Mouse (Mus musculus) kidney, embryonic 14.5 days (tissue): ENCODE measurements around the gene Xpo6. TPM values are rescaled to one million over a fixed set of nuclear protein-coding genes. Genes with fewer than 3 reads are reported as not detected.

Experiments used
- ATAC-seq: fragments of 200-750 bp; cut with Nextera tagmentation; 2 replicates; pipeline ENCODE4 v1.8.0; 2017; ENCODE audit warnings: moderate number of reproducible peaks, mild to moderate bottlenecking, moderate TSS enrichment, moderate library complexity; ENCODE audit not compliant: low FRiP score, low TSS enrichment
- H3K27ac ChIP-seq: fragments of 300-500 bp; sonication (generic); 2 replicates; pipeline ENCODE4 v1.5.1; 2014; ENCODE audit warnings: low read depth, mild to moderate bottlenecking, low read length, moderate library complexity, mixed read lengths
- H3K27me3 ChIP-seq: fragments of 300-500 bp; sonication (generic); 2 replicates; pipeline ENCODE4 v1.6.1; 2014; ENCODE audit warnings: mild to moderate bottlenecking, low read length; ENCODE audit not compliant: control insufficient read depth, insufficient read depth
- H3K36me3 ChIP-seq: fragments of 300-500 bp; sonication (generic); 2 replicates; pipeline ENCODE4 v1.6.1; 2014; ENCODE audit warnings: low read length, mixed read lengths; ENCODE audit not compliant: control insufficient read depth, insufficient read depth
- H3K4me1 ChIP-seq: fragments of 300-500 bp; sonication (generic); 2 replicates; pipeline ENCODE4 v1.6.1; 2014; ENCODE audit warnings: low read length, mixed read lengths; ENCODE audit not compliant: control insufficient read depth, insufficient read depth
- H3K4me2 ChIP-seq: fragments of 300-500 bp; sonication (generic); replicated peaks from 2 replicates; pipeline ENCODE4 v1.6.1; 2014; ENCODE audit warnings: low read depth, mild to moderate bottlenecking, low read length
- H3K4me3 ChIP-seq: fragments of 300-500 bp; sonication (generic); 2 replicates; pipeline ENCODE4 v1.5.1; 2014; ENCODE audit warnings: mild to moderate bottlenecking, low read length
- H3K9ac ChIP-seq: fragments of 300-500 bp; sonication (generic); 2 replicates; pipeline ENCODE4 v1.6.1; 2014; ENCODE audit warnings: low read depth, mild to moderate bottlenecking, low read length, moderate library complexity
- H3K9me3 ChIP-seq: fragments of 300-500 bp; sonication (generic); 2 replicates; pipeline ENCODE4 v1.6.1; 2016; ENCODE audit warnings: low read length; ENCODE audit not compliant: control insufficient read depth
- WGBS: fragments of 180-500 bp; shearing (Covaris S2); extraction: QIAGEN DNeasy Blood & Tissue Kit; methylation state at CpG from one replicate; pipeline ENCODE4 v1.1.7; 2014; 5-methylcytosine and 5-hydroxymethylcytosine counted together
- polyA plus RNA-seq: library from polyadenylated mRNA; unstranded; fragments of >200 nt; fragmentation: Nextera tagmentation; extraction: Ambion mirVana; gene quantifications from 2 replicates; pipeline ENCODE4 v1.2.1, GENCODE M21; 2014

Gene Xpo6
- polyA plus RNA-seq, 1 experiment from 2014 or later = 77.9 TPM

GRCm38 (mm10) chr7:126181487-126181886, 18.8 kb downstream of the Xpo6 start:
- Histone ChIP-seq H3K4me1 (peaks cover 15% of the 10 kb centered on the region), H3K9me3 (no peaks in the 10 kb centered on the region), H3K36me3 (no peaks in the 10 kb centered on the region), H3K9ac (no peak overlapping the region), H3K4me2 (no peak overlapping the region), H3K27ac (no peak overlapping the region), H3K27me3 (no peaks in the 10 kb centered on the region), H3K4me3 (no peak overlapping the region)
- no peak for ATAC-seq

GRCm38 (mm10) chr7:126180956-126181355, 19.3 kb downstream of the Xpo6 start:
- 34% methylated on average over 3 of the region's 3 CpGs for WGBS
- H3K27ac ChIP-seq = no peak overlapping the region
- no peak overlapping the region for H3K9ac ChIP-seq
- ATAC-seq = no peak
- no peak overlapping the region for H3K4me3 ChIP-seq
- no peaks in the 10 kb centered on the region for H3K9me3 ChIP-seq
- H3K4me1 ChIP-seq = peaks cover 15% of the 10 kb centered on the region
- H3K27me3 ChIP-seq = no peaks in the 10 kb centered on the region
- H3K4me2 ChIP-seq = no peak overlapping the region
- H3K36me3 ChIP-seq = no peaks in the 10 kb centered on the region

- no peak for ATAC-seq
Measured at GRCm38 (mm10) chr7:126178804-126179203, 21.5 kb downstream of the Xpo6 start.

GRCm38 (mm10) chr7:126175999-126176398, 24.3 kb downstream of the Xpo6 start:
- Histone ChIP-seq H3K4me1 (peaks cover 5% of the 10 kb centered on the region), H3K36me3 (peaks cover 12% of the 10 kb centered on the region; the same call in 1 of the 2 replicates), H3K4me3 (no peak overlapping the region), H3K9me3 (no peaks in the 10 kb centered on the region), H3K4me2 (no peak overlapping the region), H3K27me3 (no peaks in the 10 kb centered on the region), H3K27ac (no peak overlapping the region), H3K9ac (no peak overlapping the region)
- no peak for ATAC-seq
- WGBS = 95% methylated on average over 12 of the region's 12 CpGs

More at GRCm38 (mm10) chr7:126178804-126179203, 21.5 kb downstream of the Xpo6 start:
- Histone ChIP-seq H3K27ac (no peak overlapping the region), H3K9me3 (no peaks in the 10 kb centered on the region), H3K4me1 (peaks cover 15% of the 10 kb centered on the region), H3K9ac (no peak overlapping the region), H3K4me2 (no peak overlapping the region), H3K36me3 (no peaks in the 10 kb centered on the region), H3K27me3 (no peaks in the 10 kb centered on the region), H3K4me3 (no peak overlapping the region)

GRCm38 (mm10) chr7:126175456-126175855, 24.8 kb downstream of the Xpo6 start:
- WGBS = 84% methylated on average over 7 of the region's 7 CpGs
- H3K27me3 ChIP-seq = no peaks in the 10 kb centered on the region
- no peak overlapping the region for H3K9ac ChIP-seq
- H3K4me3 ChIP-seq = no peak overlapping the region
- H3K4me2 ChIP-seq = no peak overlapping the region
- no peak for ATAC-seq
- no peak overlapping the region for H3K27ac ChIP-seq
- H3K4me1 ChIP-seq = peaks cover 3% of the 10 kb centered on the region; the same call in 1 of the 2 replicates
- no peaks in the 10 kb centered on the region for H3K9me3 ChIP-seq
- peaks cover 17% of the 10 kb centered on the region for H3K36me3 ChIP-seq

GRCm38 (mm10) chr7:126174863-126175262, 25.4 kb downstream of the Xpo6 start:
- H3K27me3 ChIP-seq = no peaks in the 10 kb centered on the region
- peaks cover 19% of the 10 kb centered on the region for H3K36me3 ChIP-seq
- WGBS = 88% methylated on average over 2 of the region's 2 CpGs
- no peak for ATAC-seq
- no peak overlapping the region for H3K4me2 ChIP-seq
- H3K9me3 ChIP-seq = no peaks in the 10 kb centered on the region
- no peak overlapping the region for H3K27ac ChIP-seq
- H3K9ac ChIP-seq = no peak overlapping the region
- H3K4me1 ChIP-seq = peaks cover 2% of the 10 kb centered on the region; the same call in 1 of the 2 replicates
- H3K4me3 ChIP-seq = no peak overlapping the region

GRCm38 (mm10) chr7:126172001-126172400, 28.3 kb downstream of the Xpo6 start:
- Histone ChIP-seq H3K27me3 (no peaks in the 10 kb centered on the region), H3K9ac (no peak overlapping the region), H3K9me3 (no peaks in the 10 kb centered on the region), H3K4me3 (no peak overlapping the region), H3K4me1 (no peaks in the 10 kb centered on the region), H3K27ac (no peak overlapping the region), H3K36me3 (peaks cover 33% of the 10 kb centered on the region), H3K4me2 (no peak overlapping the region)
- WGBS = 86% methylated on average over 3 of the region's 3 CpGs
- ATAC-seq = no peak

GRCm38 (mm10) chr7:126168584-126168983, 31.7 kb downstream of the Xpo6 start:
- no peak overlapping the region for H3K27ac ChIP-seq
- H3K36me3 ChIP-seq = peaks cover 52% of the 10 kb centered on the region
- no peaks in the 10 kb centered on the region for H3K4me1 ChIP-seq
- no peak overlapping the region for H3K4me3 ChIP-seq
- H3K9me3 ChIP-seq = no peaks in the 10 kb centered on the region
- no peak overlapping the region for H3K4me2 ChIP-seq
- H3K27me3 ChIP-seq = no peaks in the 10 kb centered on the region
- 95% methylated on average over 6 of the region's 6 CpGs for WGBS
- H3K9ac ChIP-seq = no peak overlapping the region
- no peak for ATAC-seq

GRCm38 (mm10) chr7:126167426-126167825, 32.9 kb downstream of the Xpo6 start:
- Histone ChIP-seq H3K27me3 (no peaks in the 10 kb centered on the region), H3K36me3 (peaks cover 47% of the 10 kb centered on the region), H3K4me2 (no peak overlapping the region), H3K27ac (no peak overlapping the region), H3K9ac (no peak overlapping the region), H3K4me1 (no peaks in the 10 kb centered on the region), H3K9me3 (no peaks in the 10 kb centered on the region), H3K4me3 (no peak overlapping the region)
- WGBS = 10% methylated on average over 3 of the region's 3 CpGs
- ATAC-seq = no peak

GRCm38 (mm10) chr7:126166571-126166970, 33.7 kb downstream of the Xpo6 start:
- H3K4me3 ChIP-seq = no peak overlapping the region
- no peaks in the 10 kb centered on the region for H3K27me3 ChIP-seq
- H3K9me3 ChIP-seq = no peaks in the 10 kb centered on the region
- H3K9ac ChIP-seq = no peak overlapping the region
- H3K36me3 ChIP-seq = peaks cover 43% of the 10 kb centered on the region
- no peak overlapping the region for H3K4me2 ChIP-seq
- H3K27ac ChIP-seq = no peak overlapping the region
- no peaks in the 10 kb centered on the region for H3K4me1 ChIP-seq
- no peak for ATAC-seq
